Mouse (Mus musculus) stomach, postnatal 0 days (tissue): Measurements from ENCODE around the gene Jph4. TPM values are rescaled to one million over a fixed set of nuclear protein-coding genes. Genes with fewer than 3 reads are reported as not detected.

Experiments
- ATAC-seq: fragments of 200-750 bp; cut with Nextera tagmentation; 2 replicates; pipeline ENCODE4 v1.8.0; 2017; ENCODE audit not compliant: low FRiP score, low TSS enrichment
- DNase-seq: peaks from one replicate; pipeline ENCODE4 v3.0.0-alpha.2; 2016; ENCODE audit warnings: low spot score
- H3K27ac ChIP-seq: fragments of 300-500 bp; sonication (generic); replicated peaks from 2 replicates; pipeline ENCODE4 v1.5.1; 2014; ENCODE audit warnings: mild to moderate bottlenecking, control low read depth
- H3K27me3 ChIP-seq: fragments of 300-500 bp; sonication (generic); 2 replicates; pipeline ENCODE4 v1.6.1; 2014; ENCODE audit warnings: low read length; ENCODE audit not compliant: control insufficient read depth, insufficient read depth
- H3K36me3 ChIP-seq: fragments of 300-500 bp; sonication (generic); 2 replicates; pipeline ENCODE4 v1.6.1; 2014; ENCODE audit warnings: low read length, mixed read lengths; ENCODE audit not compliant: control insufficient read depth, insufficient read depth
- H3K4me1 ChIP-seq: fragments of 300-500 bp; sonication (generic); replicated peaks from 2 replicates; pipeline ENCODE4 v1.6.1; 2014; ENCODE audit warnings: antibody characterized with exemption; ENCODE audit not compliant: control insufficient read depth, insufficient read depth
- H3K4me2 ChIP-seq: fragments of 300-500 bp; sonication (generic); replicated peaks from 2 replicates; pipeline ENCODE4 v1.6.1; 2014; ENCODE audit warnings: low read depth, mild to moderate bottlenecking, control low read depth, moderate library complexity
- H3K4me3 ChIP-seq: fragments of 300-500 bp; sonication (generic); 2 replicates; pipeline ENCODE4 v1.5.1; 2014; ENCODE audit warnings: low read depth, low read length, control low read depth
- H3K9ac ChIP-seq: fragments of 300-500 bp; sonication (generic); 2 replicates; pipeline ENCODE4 v1.6.1; 2014; ENCODE audit warnings: mild to moderate bottlenecking, low read length, control low read depth, mixed read lengths
- H3K9me3 ChIP-seq: fragments of 300-500 bp; sonication (generic); 2 replicates; pipeline ENCODE4 v1.6.1; 2016; ENCODE audit warnings: low read length; ENCODE audit not compliant: control insufficient read depth
- CTCF ChIP-seq: IDR thresholded peaks from 2 replicates; pipeline ENCODE4 v1.5.1; 2016; ENCODE audit warnings: antibody characterized with exemption, low read depth, mild to moderate bottlenecking, moderate library complexity
- EP300 ChIP-seq: optimal IDR thresholded peaks from 2 replicates; pipeline ENCODE3; 2016; ENCODE audit warnings: antibody characterized with exemption
- WGBS: fragments of 180-500 bp; shearing (Covaris S2); extraction: QIAGEN DNeasy Blood & Tissue Kit; methylation state at CpG from one replicate; pipeline ENCODE4 v1.1.7; 2014; 5-methylcytosine and 5-hydroxymethylcytosine counted together
- polyA plus RNA-seq: library from polyadenylated mRNA; unstranded; fragments of >200 nt; fragmentation: Nextera tagmentation; extraction: Ambion mirVana; gene quantifications from 2 replicates; pipeline ENCODE4 v1.2.1, GENCODE M21; 2015

Gene Jph4
- polyA plus RNA-seq, 1 experiment from 2014 or later: 1.0 TPM

DNA sequence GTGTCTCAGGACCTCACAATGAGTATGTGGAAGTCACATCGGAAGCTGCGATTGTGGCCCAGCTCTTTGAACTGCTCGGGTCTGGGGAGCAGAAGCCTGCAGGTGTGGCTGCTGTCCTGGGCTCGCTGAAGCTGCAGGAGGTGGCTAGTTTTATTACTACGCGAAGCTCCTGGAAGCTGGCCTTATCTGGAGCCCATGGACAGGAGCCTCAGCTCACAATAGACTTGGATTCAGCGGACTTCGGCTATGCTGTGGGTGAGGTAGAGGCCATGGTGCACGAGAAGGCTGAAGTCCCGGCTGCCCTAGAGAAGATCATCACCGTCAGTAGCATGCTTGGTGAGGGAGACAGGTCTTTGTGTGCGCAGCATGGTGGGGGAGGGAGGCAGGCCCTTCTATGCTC lies 21.1 kb downstream of the Jph4 start:
- Histone ChIP-seq H3K27me3 (no peaks in the 10 kb centered on the region), H3K4me3 (peak overlapping the region; percentile 72), H3K27ac (peak overlapping the region; percentile 78; the same call in 1 of the 2 replicates), H3K9ac (peak overlapping the region; percentile 75), H3K36me3 (peaks cover 5% of the 10 kb centered on the region; the same call in 1 of the 2 replicates), H3K4me1 (peaks cover 7% of the 10 kb centered on the region), H3K9me3 (no peaks in the 10 kb centered on the region), H3K4me2 (peak overlapping the region; percentile 58)
- ATAC-seq (no peak), DNase-seq (no peak)
- TF ChIP-seq EP300: no peak
- TF ChIP-seq CTCF: no peak
- WGBS: 55% methylated on average over 12 of the region's 12 CpGs

DNA sequence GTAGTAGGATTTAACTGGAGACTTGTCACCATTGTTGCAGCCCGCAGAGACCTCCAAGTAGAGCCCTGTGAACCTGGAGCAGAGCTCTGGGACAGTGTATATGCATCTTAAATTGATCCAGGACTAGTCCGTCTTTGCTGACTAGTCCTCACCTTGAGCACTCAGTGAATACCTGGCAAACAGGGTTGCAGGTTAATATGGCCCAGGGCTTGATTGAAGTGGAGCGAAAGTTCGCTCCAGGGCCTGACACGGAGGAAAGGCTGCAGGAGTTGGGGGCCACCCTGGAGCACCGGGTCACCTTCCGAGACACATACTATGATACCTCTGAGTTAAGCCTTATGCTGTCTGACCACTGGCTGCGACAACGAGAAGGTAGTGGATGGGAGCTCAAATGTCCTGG lies 21.5 kb downstream of the Jph4 start:
- DNase-seq: no peak
- WGBS: 49% methylated on average over 9 of the region's 9 CpGs
- peaks cover 5% of the 10 kb centered on the region; the same call in 1 of the 2 replicates for H3K36me3 ChIP-seq
- peaks cover 7% of the 10 kb centered on the region for H3K4me1 ChIP-seq
- H3K4me2 ChIP-seq: peak overlapping the region; percentile 58
- no peak for TF ChIP-seq CTCF
- no peak for TF ChIP-seq EP300
- H3K9me3 ChIP-seq: no peaks in the 10 kb centered on the region
- peak overlapping the region; percentile 75 for H3K9ac ChIP-seq
- peak overlapping the region; percentile 72 for H3K4me3 ChIP-seq
- H3K27ac ChIP-seq: peak overlapping the region; percentile 78
- ATAC-seq: no peak
- no peaks in the 10 kb centered on the region for H3K27me3 ChIP-seq

DNA sequence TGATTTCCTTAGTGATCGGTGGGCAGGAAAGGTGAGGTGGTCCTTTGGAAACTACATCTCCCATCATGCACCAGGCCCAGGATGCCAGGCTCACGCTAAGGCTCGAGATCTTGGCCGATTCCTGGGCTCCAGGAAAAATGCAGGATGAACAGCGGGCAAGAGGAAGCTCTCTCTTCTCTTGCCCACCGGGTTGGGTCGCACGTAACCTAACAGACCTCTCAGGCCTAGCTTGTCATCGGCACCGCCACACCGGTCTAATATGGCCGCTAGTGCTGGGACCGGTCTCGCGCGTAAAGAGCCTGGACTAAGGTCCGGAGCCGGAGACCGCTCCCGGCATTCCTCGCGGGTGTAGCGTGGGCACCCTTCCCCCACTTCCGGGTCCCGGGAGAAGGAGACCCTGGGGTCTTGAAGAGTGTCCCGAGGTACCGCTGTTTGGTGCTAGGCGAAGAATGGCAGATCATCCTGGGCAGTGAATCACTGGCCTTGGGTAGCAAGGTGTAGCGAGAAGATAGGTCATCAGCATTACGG lies 22.0 kb downstream of the Jph4 start, which contains the start of gene Thtpa:
TSS of gene Thtpa (plus strand) at position 81 of the 528 bp plus-strand sequence.
- H3K4me1 ChIP-seq: peaks cover 7% of the 10 kb centered on the region

DNA sequence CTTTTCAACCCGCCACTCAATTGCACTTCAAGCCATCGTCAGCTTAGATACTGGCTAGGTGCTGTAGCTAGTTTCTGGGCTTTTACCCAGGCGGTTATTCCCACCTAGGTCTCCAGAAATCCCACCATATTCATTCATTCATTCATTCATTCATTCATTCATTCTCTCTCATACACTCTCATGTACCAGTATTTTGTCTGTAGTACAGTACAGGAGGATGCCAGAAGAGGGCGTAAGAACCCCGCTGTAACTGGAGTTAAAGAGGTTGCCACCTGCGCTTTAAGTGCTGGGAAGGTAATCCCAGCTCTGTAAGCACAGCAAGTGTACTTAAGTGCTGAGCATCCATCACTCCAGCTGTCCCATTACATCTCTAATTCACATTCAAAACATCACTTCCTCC lies 22.8 kb downstream of the Jph4 start:
- Histone ChIP-seq H3K9me3 (no peaks in the 10 kb centered on the region), H3K4me2 (no peak overlapping the region), H3K9ac (no peak overlapping the region), H3K27me3 (no peaks in the 10 kb centered on the region), H3K36me3 (peaks cover 1% of the 10 kb centered on the region; the same call in 1 of the 2 replicates), H3K27ac (no peak overlapping the region), H3K4me3 (no peak overlapping the region), H3K4me1 (peaks cover 7% of the 10 kb centered on the region)
- 39% methylated on average over 6 of the region's 6 CpGs for WGBS
- TF ChIP-seq EP300 (no peak), CTCF (peak; percentile 53)
- no peak for DNase-seq
- ATAC-seq: no peak

More for the DNA sequence above, 22.0 kb downstream of the Jph4 start, which contains the start of gene Thtpa:
- H3K9ac ChIP-seq: peak within 1 kb of the TSS; percentile 75
- under 1% methylated on average over 30 of the region's 30 CpGs for WGBS
- H3K27ac ChIP-seq: peak within 1 kb of the TSS; percentile 78
- peaks cover 5% of the 10 kb centered on the region; the same call in 1 of the 2 replicates for H3K36me3 ChIP-seq
- H3K27me3 ChIP-seq: no peaks in the 10 kb centered on the region
- no peaks in the 10 kb centered on the region for H3K9me3 ChIP-seq
- peak within 1 kb of the TSS; percentile 58 for H3K4me2 ChIP-seq
- DNase-seq (peak; percentile 84), ATAC-seq (peak; percentile 81)
- TF ChIP-seq EP300: no peak
- TF ChIP-seq CTCF: no peak
- H3K4me3 ChIP-seq: peak within 1 kb of the TSS; percentile 72

DNA sequence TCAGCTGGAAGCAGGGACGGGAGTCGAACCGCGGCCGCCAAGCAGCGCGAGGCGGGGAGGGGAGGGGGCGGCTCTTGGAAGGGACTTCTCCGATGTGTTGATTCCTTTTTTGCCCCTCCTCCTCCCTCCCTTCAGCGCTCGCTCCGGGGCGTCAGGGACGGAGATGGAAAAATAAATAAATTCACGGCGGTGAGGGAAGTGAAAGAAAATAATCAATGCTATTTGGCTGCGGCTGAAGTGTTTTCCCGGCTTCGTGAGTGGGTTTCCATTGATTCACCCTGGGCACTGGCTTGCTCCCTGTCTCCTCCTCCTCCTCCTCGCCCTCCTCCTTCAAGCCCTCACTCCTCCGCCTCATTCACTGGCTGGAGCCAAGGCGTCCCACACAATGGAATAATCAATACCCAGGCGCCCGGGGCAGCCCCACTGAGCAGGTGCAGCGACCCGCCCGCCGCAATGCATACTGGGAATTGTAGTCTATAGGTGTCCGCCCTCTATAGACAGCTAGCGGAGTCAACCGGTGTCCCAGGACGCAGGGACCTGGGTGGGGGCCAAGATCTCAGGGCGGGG lies 24.6 kb downstream of the Jph4 start, which contains the start of gene Zfhx2:
TSS of gene Zfhx2 (minus strand) at position 314 of the 567 bp plus-strand sequence.
- Histone ChIP-seq H3K4me2 (peak within 1 kb of the TSS; percentile 80), H3K36me3 (no peaks in the 10 kb centered on the region), H3K9me3 (no peaks in the 10 kb centered on the region), H3K4me1 (peaks cover 7% of the 10 kb centered on the region), H3K4me3 (peak within 1 kb of the TSS; percentile 58), H3K27ac (peak within 1 kb of the TSS; percentile 45), H3K9ac (peak within 1 kb of the TSS; percentile 56), H3K27me3 (no peaks in the 10 kb centered on the region)
- TF ChIP-seq EP300 (no peak), CTCF (peak; percentile 44)
- ATAC-seq: peak; percentile 88
- WGBS: under 1% methylated on average over 34 of the region's 34 CpGs
- DNase-seq: peak; percentile 94

DNA sequence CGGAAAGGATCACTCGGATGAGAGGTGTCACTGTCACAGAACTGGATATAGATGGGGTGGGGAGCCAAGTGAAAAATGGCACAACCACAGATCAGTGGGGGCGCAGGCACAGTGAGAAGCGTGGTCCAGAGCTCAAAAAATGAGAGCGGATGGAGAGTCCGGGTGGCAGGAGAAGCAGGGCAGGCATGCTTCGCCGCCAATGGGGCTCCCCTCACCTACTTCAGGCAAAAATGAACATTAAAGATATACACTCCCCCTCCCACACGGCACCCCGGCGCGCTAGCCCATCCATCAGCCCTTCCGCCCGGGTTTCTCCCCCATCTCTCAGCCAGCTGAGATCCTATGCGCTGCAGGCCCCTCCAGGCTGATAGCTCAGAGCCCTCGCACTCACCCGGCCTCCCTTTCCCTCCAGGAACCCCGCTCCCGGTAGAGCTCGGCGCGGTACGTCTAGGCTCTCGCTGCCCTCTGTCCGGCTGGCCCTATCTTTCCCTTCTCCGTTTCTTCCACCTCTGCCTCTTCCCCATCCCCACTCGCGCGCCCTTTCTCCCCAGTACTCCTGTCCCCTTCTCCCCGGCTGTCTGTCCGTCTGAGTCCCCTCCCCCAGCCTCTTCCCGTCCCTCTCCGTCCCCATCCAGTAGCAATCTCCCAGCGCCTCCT lies 25.4 kb downstream of the Jph4 start:
- 7% methylated on average over 32 of the region's 34 CpGs for WGBS
- no peak overlapping the region; the same call in none of the 2 replicates for H3K27ac ChIP-seq
- ATAC-seq: no peak
- peak; percentile 40 for DNase-seq
- peak overlapping the region; percentile 80 for H3K4me2 ChIP-seq
- H3K36me3 ChIP-seq: no peaks in the 10 kb centered on the region
- peaks cover 7% of the 10 kb centered on the region for H3K4me1 ChIP-seq
- peak overlapping the region; percentile 58 for H3K4me3 ChIP-seq
- H3K9me3 ChIP-seq: no peaks in the 10 kb centered on the region
- peak overlapping the region; percentile 56 for H3K9ac ChIP-seq
- no peak for TF ChIP-seq EP300
- no peak for TF ChIP-seq CTCF
- no peaks in the 10 kb centered on the region for H3K27me3 ChIP-seq
